Mouse (Mus musculus): ENCODE data around the gene Tmem258.

Tmem258 gene

DNA sequence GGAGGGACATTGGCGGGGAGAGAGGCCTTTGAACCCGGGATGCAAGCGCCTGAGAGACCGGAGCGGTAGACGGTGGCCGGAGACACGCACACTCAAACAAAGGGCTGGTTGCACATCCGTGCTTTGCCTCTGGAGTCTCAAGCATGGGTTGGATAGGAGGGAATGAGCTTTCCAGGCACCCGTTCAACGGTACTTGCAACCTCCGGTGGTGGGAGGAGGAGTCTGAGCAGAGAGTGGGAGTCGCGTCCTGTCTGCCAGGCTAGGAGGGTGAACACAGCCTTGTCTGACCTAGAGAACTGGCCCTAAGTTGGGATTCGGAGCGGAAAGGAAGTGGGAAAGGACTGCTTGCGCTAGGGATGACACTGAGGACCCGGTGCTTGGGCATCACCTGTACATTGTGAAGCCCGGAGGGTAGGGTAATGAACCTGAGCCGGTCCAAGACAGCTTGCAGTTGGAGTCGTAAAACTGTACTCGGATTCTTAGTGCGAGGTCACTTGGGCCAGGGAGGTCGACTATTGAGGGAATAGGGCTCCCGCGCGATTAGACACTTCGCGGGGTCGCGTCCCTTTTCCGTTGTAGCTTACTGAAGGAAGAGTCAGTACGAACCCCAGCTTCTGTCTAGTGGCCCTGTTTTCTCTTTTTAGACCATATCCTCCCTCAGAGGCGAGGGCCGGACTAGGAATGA lies 20.4 kb upstream of the Tmem258 start:
- no peak for DNase-seq (ENCODE audit: extremely low spot score, low read depth, low spot score)

DNA sequence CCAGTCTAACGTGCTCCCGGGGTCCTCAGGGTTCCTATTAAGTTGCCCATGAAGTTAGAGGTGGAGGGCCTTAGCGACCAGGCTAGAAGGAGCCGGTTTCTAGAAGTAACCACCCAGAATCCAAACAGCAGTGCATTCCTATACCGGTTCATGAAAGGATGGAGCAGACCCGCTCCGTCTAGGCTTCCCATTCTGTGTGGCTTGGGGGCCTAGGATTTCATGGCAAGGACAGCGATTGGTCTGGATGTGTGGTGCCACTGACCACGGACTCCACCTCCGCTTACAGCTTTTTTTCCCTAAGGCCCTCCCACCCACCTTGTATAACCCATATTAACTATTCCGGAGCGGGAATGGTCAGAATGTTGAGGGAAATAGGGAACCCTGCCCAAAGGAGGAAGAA lies 19.7 kb upstream of the Tmem258 start:
- no peak for DNase-seq (ENCODE audit: extremely low spot score, low read depth, low spot score)

GRCm38 (mm10) chr19:10185876-10186275 lies 17.9 kb upstream of the Tmem258 start:
- DNase-seq (ENCODE audit: extremely low spot score, low read depth, low spot score): no peak

DNA sequence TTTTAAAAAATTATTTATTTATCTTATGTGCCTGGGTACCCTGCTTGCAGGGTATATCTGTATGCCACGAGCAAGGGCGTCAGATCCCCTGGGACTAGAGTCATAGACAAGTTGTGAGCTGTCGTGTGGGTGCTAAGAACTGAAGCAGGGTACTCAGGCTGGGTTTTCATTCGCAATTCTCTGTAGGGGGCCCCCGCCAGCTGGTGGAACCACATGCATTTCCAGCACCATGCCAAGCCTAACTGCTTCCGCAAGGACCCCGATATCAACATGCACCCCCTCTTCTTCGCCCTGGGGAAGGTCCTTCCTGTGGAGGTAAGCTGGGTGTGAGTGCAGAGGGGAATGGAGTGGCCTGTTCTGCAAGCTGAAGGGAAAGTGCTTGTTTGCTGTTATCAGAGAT lies 17.2 kb upstream of the Tmem258 start:
- DNase-seq (ENCODE audit: extremely low spot score, low read depth, low spot score): no peak

GRCm38 (mm10) chr19:10188281-10188811 lies 15.5 kb upstream of the Tmem258 start:
- no peak for DNase-seq (ENCODE audit: extremely low spot score, low read depth, low spot score)

GRCm38 (mm10) chr19:10189022-10189421 lies 14.8 kb upstream of the Tmem258 start:
- DNase-seq (ENCODE audit: extremely low spot score, low read depth, low spot score): no peak

- DNase-seq (ENCODE audit: extremely low spot score, low read depth, low spot score): no peak
These were observed 13.9 kb upstream of the Tmem258 start for GRCm38 (mm10) chr19:10189940-10190339.

- no peak for DNase-seq (ENCODE audit: extremely low spot score, low read depth, low spot score)
These were observed 13.0 kb upstream of the Tmem258 start for GRCm38 (mm10) chr19:10190796-10191195.

- no peak for DNase-seq (ENCODE audit: extremely low spot score, low read depth, low spot score)
These were observed 12.5 kb upstream of the Tmem258 start for GRCm38 (mm10) chr19:10191326-10191725.

GRCm38 (mm10) chr19:10194337-10194736 lies 9.5 kb upstream of the Tmem258 start:
- DNase-seq (ENCODE audit: extremely low spot score, low read depth, low spot score): no peak

DNA sequence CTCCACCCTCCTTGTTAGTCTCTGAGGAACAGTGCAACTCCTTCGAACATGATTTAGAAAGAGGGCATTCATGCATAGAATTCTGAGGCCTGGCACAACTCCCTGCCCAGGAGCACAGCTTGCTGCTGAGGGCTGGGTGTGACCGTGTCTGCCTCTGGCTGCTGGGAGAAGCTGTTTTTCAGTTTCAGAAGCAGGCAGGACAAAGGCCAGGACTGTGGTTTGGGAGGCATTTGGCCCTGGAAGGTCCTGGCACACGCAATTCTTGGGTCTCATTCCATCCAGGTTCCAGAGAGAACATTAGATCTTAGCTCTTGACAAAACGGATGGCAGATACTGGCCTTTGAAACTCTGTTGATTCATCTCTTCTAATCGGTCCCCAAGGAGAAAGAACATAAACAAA lies 8.6 kb upstream of the Tmem258 start:
- no peak for DNase-seq (ENCODE audit: extremely low spot score, low read depth, low spot score)

DNA sequence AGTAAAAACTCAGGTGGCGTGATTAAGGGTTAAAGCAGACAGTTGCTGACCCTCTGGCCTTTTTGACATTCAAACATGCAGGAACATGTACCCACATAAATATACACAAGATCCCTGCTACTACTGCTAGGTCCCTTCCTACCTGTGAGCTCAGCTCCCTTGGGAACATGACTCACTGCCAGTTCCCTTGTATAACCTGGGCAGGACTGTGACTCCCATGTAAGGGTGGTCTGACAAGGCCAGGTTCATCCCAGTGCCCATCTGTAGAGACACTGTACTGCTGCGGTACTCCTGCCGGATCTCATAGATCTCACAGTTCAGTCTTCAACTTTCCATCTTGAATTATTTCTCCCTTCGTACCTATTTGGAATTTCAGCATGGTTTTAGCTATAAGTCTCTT lies 6.7 kb upstream of the Tmem258 start:
- DNase-seq (ENCODE audit: extremely low spot score, low read depth, low spot score): no peak

- no peak for DNase-seq (ENCODE audit: extremely low spot score, low read depth, low spot score)
These were observed 5.5 kb upstream of the Tmem258 start for GRCm38 (mm10) chr19:10198286-10198685.

GRCm38 (mm10) chr19:10198723-10199122 lies 5.1 kb upstream of the Tmem258 start:
- DNase-seq (ENCODE audit: extremely low spot score, low read depth, low spot score): no peak

DNA sequence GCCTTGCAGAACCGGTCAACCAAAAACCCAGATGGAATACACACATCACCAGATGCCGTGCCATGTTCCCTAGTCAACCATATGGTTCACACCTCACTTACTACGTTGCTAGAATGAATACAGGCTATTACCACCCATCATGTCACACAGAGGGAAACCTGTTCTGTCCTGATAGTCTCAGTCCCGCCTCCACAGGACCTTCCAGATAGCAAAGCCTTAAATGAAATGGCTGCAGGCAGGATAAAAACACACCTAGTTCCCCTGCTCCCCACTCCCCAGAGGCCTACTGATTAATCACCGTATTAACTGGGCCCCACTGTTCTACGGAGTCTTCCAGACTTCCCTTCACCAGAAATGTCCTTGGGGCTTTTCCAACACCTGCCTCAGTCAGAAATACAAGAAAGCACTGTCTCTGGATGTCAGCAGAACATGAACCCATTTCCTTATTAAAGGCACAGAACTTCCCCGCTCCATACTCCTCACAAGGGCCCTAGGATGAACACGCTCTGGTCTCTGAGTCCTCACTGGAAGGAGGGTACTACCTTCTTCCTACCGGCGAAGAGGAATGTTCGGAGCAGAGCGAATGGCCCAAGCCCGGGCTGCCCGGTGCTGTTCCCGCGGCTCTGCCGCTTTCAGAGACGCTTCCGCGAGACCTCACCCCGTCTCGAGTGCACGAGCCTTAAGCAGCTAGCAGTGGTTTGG lies 517 bp upstream of the Tmem258 start:
- no peak for DNase-seq (ENCODE audit: extremely low spot score, low read depth, low spot score)

- no peak for DNase-seq (ENCODE audit: extremely low spot score, low read depth, low spot score)
These were observed 795 bp downstream of the Tmem258 start for GRCm38 (mm10) chr19:10204616-10205001.

DNA sequence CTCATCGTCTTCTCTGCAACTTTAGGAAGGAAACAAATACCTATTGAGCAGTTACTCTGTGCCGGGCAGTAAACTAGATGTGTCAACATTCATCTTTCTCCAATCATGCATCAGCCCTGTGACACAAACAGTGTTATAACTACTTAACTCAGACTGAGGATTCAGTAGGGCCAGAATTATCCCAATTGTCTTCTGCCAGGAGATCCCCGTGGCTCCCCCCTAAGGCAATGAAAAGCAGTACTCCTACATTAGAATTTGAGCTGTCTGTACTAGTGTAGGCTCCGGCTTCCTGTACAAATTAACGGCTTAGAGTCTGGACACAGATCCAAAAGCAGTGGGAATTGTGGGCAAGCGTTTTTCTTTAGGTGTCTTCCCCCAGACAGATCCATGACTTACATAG lies 1.2 kb downstream of the Tmem258 start:
- no peak for DNase-seq (ENCODE audit: extremely low spot score, low read depth, low spot score)

DNA sequence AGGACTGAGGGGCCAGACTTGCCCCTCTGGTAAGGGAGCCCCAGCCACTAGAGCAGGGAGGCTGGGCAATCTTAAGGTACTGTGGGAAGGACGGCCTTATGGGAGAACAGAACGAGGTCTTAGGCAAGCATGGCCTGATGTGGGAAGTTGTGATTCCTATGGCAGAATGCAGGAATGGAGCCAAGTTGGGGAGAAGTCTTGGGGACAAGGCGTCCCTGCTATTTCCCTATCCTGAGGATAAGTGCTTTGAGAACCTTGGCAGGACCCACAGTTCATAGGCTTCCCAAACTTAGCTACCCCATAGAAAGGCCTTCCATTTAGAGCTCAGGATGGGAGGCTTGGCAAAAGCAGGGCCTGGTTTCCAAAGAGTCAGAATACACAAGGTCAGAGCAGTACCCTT lies 5.0 kb downstream of the Tmem258 start:
- DNase-seq (ENCODE audit: extremely low spot score, low read depth, low spot score): no peak

DNA sequence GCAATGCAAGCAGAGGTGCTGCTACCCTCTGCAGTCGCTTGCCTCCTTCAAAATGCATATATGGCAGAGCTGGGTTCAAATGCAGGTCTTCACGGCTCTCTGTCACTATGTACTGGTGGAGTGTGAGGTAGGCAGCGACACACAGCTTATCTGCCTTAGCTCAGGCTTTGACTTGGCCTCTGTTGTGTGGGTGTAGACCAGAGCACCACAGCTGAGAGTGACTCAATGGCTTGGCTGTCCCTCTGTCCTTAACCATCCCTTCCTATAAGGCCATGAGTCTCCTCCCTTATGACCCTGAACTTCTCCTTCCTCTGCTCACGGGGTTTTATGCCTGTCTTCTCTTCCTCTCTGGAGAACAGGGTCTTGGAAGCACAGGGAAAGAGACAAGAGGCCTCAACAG lies 7.1 kb downstream of the Tmem258 start:
- no peak for DNase-seq (ENCODE audit: extremely low spot score, low read depth, low spot score)

- no peak for DNase-seq (ENCODE audit: extremely low spot score, low read depth, low spot score)
These were observed 10.1 kb downstream of the Tmem258 start for GRCm38 (mm10) chr19:10213796-10214471.

GRCm38 (mm10) chr19:10216101-10216500 lies 12.3 kb downstream of the Tmem258 start:
- DNase-seq (ENCODE audit: extremely low spot score, low read depth, low spot score): no peak

DNA sequence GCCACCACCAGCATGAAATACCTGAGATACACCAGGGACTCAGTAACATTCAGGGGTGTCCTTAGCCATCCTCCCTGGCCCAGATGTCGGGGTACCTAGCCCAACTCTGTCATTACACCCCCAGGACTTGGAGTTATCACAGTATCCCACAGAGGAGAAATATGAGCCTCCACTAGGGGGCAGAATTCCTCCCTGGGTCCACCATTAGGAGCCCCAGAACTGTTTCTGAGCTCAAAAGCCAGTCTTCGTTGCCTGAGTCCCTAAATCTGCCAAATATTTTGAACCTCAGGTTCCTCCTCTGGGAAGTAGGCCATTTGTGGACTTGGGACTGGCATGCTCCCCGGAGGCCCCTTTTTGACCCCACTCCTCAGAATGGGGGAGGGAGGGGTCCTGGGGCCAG lies 15.3 kb downstream of the Tmem258 start:
- DNase-seq (ENCODE audit: extremely low spot score, low read depth, low spot score): no peak

Measured in hindlimb bud, embryonic 11.5 days (tissue).